Mouse (Mus musculus) brain, embryonic 14.5 days (tissue): ENCODE measurements around the gene Ankrd26.

Source experiments
- CTCF ChIP-seq: fragments of 200-500 bp; IDR thresholded peaks from 2 replicates; pipeline ENCODE4 v1.5.1; 2012; ENCODE audit warnings: inconsistent platforms, mild to moderate bottlenecking, moderate library complexity, borderline replicate concordance; ENCODE audit not compliant: insufficient read depth, insufficient read length; ENCODE audit errors: extremely low read depth
- POLR2A ChIP-seq: fragments of 200-500 bp; IDR thresholded peaks from 2 replicates; pipeline ENCODE4 v1.6.1; 2012; ENCODE audit warnings: mild to moderate bottlenecking, inconsistent platforms, borderline replicate concordance; ENCODE audit not compliant: poor library complexity, insufficient read depth, insufficient read length, severe bottlenecking; ENCODE audit errors: extremely low read depth

- TF ChIP-seq POLR2A (peak; percentile 11; the same call in 1 of the 2 replicates), CTCF (no peak)
Measured at GRCm38 (mm10) chr6:118478957-118479708, 82.9 kb downstream of the Ankrd26 start, which contains the start of gene Zfp9.
